Mouse (Mus musculus): ENCODE measurements around the gene Phxr2. TPM values are rescaled to one million over a fixed set of nuclear protein-coding genes. Genes with fewer than 3 reads are reported as not detected.

Phxr2 gene
- total RNA-seq, 2 experiments from 2014 or later: not detected

- no peak for ATAC-seq (replicated peaks; ENCODE audit: poor library complexity)
Observed at GRCm38 (mm10) chr10:99133321-99133875, 7.3 kb upstream of the Phxr2 start.

GRCm38 (mm10) chr10:99132595-99133272 is 6.6 kb upstream of the Phxr2 start:
- no peak for ATAC-seq (replicated peaks; ENCODE audit: poor library complexity)

- ATAC-seq (replicated peaks; ENCODE audit: poor library complexity): peak; percentile 13
Observed at GRCm38 (mm10) chr10:99132189-99132588, 6.1 kb upstream of the Phxr2 start.

- no peak for ATAC-seq (replicated peaks; ENCODE audit: poor library complexity)
Observed at GRCm38 (mm10) chr10:99131298-99131697, 5.2 kb upstream of the Phxr2 start.

- peak; percentile 64 for ATAC-seq (replicated peaks; ENCODE audit: poor library complexity)
Observed at GRCm38 (mm10) chr10:99130611-99131010, 4.5 kb upstream of the Phxr2 start.

- ATAC-seq (replicated peaks; ENCODE audit: poor library complexity): peak; percentile 54
Observed at GRCm38 (mm10) chr10:99127691-99128261, 1.7 kb upstream of the Phxr2 start.

GRCm38 (mm10) chr10:99126954-99127353 is 829 bp upstream of the Phxr2 start:
- peak; percentile 43 for ATAC-seq (replicated peaks; ENCODE audit: poor library complexity)

GRCm38 (mm10) chr10:99119471-99119870 is 6.7 kb downstream of the Phxr2 start:
- ATAC-seq (replicated peaks; ENCODE audit: poor library complexity): peak; percentile 32; the same call in 1 of the 2 replicates

GRCm38 (mm10) chr10:99118697-99119096 is 7.4 kb downstream of the Phxr2 start:
- no peak for ATAC-seq (replicated peaks; ENCODE audit: poor library complexity)

- no peak for ATAC-seq (replicated peaks; ENCODE audit: poor library complexity)
Observed at GRCm38 (mm10) chr10:99117876-99118275, 8.2 kb downstream of the Phxr2 start.

GRCm38 (mm10) chr10:99116650-99117615 is 9.2 kb downstream of the Phxr2 start:
- no peak for ATAC-seq (replicated peaks; ENCODE audit: poor library complexity)

GRCm38 (mm10) chr10:99116237-99116632 is 9.9 kb downstream of the Phxr2 start:
- no peak for ATAC-seq (replicated peaks; ENCODE audit: poor library complexity)

- no peak for ATAC-seq (replicated peaks; ENCODE audit: poor library complexity)
Observed at GRCm38 (mm10) chr10:99115471-99116236, 10.5 kb downstream of the Phxr2 start.

GRCm38 (mm10) chr10:99114295-99114694 is 11.8 kb downstream of the Phxr2 start:
- ATAC-seq (replicated peaks; ENCODE audit: poor library complexity): no peak

GRCm38 (mm10) chr10:99113533-99113932 is 12.6 kb downstream of the Phxr2 start:
- ATAC-seq (replicated peaks; ENCODE audit: poor library complexity): no peak

GRCm38 (mm10) chr10:99108431-99108982 is 17.6 kb downstream of the Phxr2 start:
- ATAC-seq (replicated peaks; ENCODE audit: poor library complexity): no peak

- peak; percentile 83 for ATAC-seq (replicated peaks; ENCODE audit: poor library complexity)
Observed at GRCm38 (mm10) chr10:99107964-99108363, 18.2 kb downstream of the Phxr2 start, which contains the start of gene Galnt4. Gene Galnt4, plus strand, starts transcription at chr10:99108159.

GRCm38 (mm10) chr10:99106703-99107631 is 19.2 kb downstream of the Phxr2 start, which contains the start of gene Poc1b:
Gene Poc1b, plus strand, starts transcription at chr10:99107036.
- ATAC-seq (replicated peaks; ENCODE audit: poor library complexity): peak; percentile 59

- ATAC-seq (replicated peaks; ENCODE audit: poor library complexity): no peak
Observed at GRCm38 (mm10) chr10:99106311-99106702, 19.8 kb downstream of the Phxr2 start.

Data from megakaryocyte progenitor cell, adult 5-6 weeks (primary cell).